Mouse (Mus musculus) intestine, embryonic 16.5 days (tissue): ENCODE measurements at regions not wholly inside any gene's neighbourhood (a gene's known extent, or its start where the extent isn't known, plus 50 kb on each side); places are given as distances from the start of the nearest gene placed in this dataset.
A peak's percentile ranks its signal among the peaks of the same experiment; 100 is the strongest.

Experiments used
- ATAC-seq: fragments of 200-750 bp; cut with Nextera tagmentation; 2 replicates; pipeline ENCODE4 v1.8.0; 2017; ENCODE audit warnings: moderate TSS enrichment, moderate library complexity
- H3K27ac ChIP-seq: fragments of 300-500 bp; sonication (generic); 2 replicates; pipeline ENCODE4 v1.5.1; 2014; ENCODE audit warnings: mild to moderate bottlenecking, low read length
- H3K27me3 ChIP-seq: fragments of 300-500 bp; sonication (generic); replicated peaks from 2 replicates; pipeline ENCODE4 v1.6.1; 2014; ENCODE audit warnings: low read length, control low read depth, mixed read lengths; ENCODE audit not compliant: control insufficient read depth, insufficient read depth
- H3K36me3 ChIP-seq: fragments of 300-500 bp; sonication (generic); 2 replicates; pipeline ENCODE4 v1.6.1; 2014; ENCODE audit warnings: low read length, control low read depth; ENCODE audit not compliant: control insufficient read depth, insufficient read depth
- H3K4me1 ChIP-seq: fragments of 300-500 bp; sonication (generic); 2 replicates; pipeline ENCODE4 v1.6.1; 2014; ENCODE audit warnings: low read length, control low read depth, mixed read lengths; ENCODE audit not compliant: control insufficient read depth, insufficient read depth
- H3K4me2 ChIP-seq: fragments of 300-500 bp; sonication (generic); 2 replicates; pipeline ENCODE4 v1.6.1; 2014; ENCODE audit warnings: low read depth, low read length, control low read depth
- H3K4me3 ChIP-seq: fragments of 300-500 bp; sonication (generic); 2 replicates; pipeline ENCODE4 v1.5.1; 2014; ENCODE audit warnings: mild to moderate bottlenecking, low read length
- H3K9ac ChIP-seq: fragments of 300-500 bp; sonication (generic); 2 replicates; pipeline ENCODE4 v1.6.1; 2014; ENCODE audit warnings: low read depth, low read length
- H3K9me3 ChIP-seq: fragments of 300-500 bp; sonication (generic); 2 replicates; pipeline ENCODE4 v1.6.1; 2016; ENCODE audit warnings: low read length, control low read depth; ENCODE audit not compliant: control insufficient read depth
- WGBS: fragments of 180-500 bp; shearing (Covaris S2); extraction: QIAGEN DNeasy Blood & Tissue Kit; methylation state at CpG from one replicate; pipeline ENCODE4 v1.1.7; 2014; 5-methylcytosine and 5-hydroxymethylcytosine counted together

- no peak overlapping the region for H3K9ac ChIP-seq
- no peaks in the 10 kb centered on the region for H3K36me3 ChIP-seq
Measured at GRCm38 (mm10) chr13:107663745-107664144, 380.5 kb upstream of the Smim15 start.

GRCm38 (mm10) chr13:107661414-107661813 is 382.8 kb upstream of the Smim15 start:
- no peaks in the 10 kb centered on the region for H3K9me3 ChIP-seq
- H3K4me2 ChIP-seq, result no peak overlapping the region
- ATAC-seq, result no peak
- H3K4me3 ChIP-seq, result no peak overlapping the region
- 0 out of 2 replicates have a peak, but pooled peaks cover 3% of the 10 kb centered on the region for H3K4me1 ChIP-seq
- H3K27me3 ChIP-seq, result no peaks in the 10 kb centered on the region
- 41% methylated on average over 5 of the region's 5 CpGs for WGBS
- H3K27ac ChIP-seq, result no peak overlapping the region
- no peaks in the 10 kb centered on the region for H3K36me3 ChIP-seq
- no peak overlapping the region for H3K9ac ChIP-seq

More at GRCm38 (mm10) chr13:107663745-107664144, 380.5 kb upstream of the Smim15 start:
- no peak overlapping the region for H3K27ac ChIP-seq
- H3K27me3 ChIP-seq, result no peaks in the 10 kb centered on the region
- H3K4me1 ChIP-seq, result 0 out of 2 replicates have a peak, but pooled peaks cover 3% of the 10 kb centered on the region
- ATAC-seq, result no peak
- no peaks in the 10 kb centered on the region for H3K9me3 ChIP-seq
- 43% methylated on average over 12 of the region's 12 CpGs for WGBS
- no peak overlapping the region for H3K4me2 ChIP-seq
- no peak overlapping the region for H3K4me3 ChIP-seq

- ATAC-seq, result 0 out of 2 replicates have a peak, but pooled peaks have one; percentile 58
- Histone ChIP-seq H3K36me3 (no peaks in the 10 kb centered on the region), H3K9ac (0 out of 2 replicates have a peak overlapping the region, but pooled peaks have one; percentile 11), H3K4me1 (peaks cover 6% of the 10 kb centered on the region), H3K9me3 (no peaks in the 10 kb centered on the region), H3K27me3 (peaks cover 17% of the 10 kb centered on the region), H3K4me3 (peak overlapping the region; percentile 37), H3K27ac (no peak overlapping the region), H3K4me2 (peak overlapping the region; percentile 57)
- 3% methylated on average over 27 of the region's 27 CpGs for WGBS
Measured at GRCm38 (mm10) chr13:107645865-107646645, 398.2 kb upstream of the Smim15 start.

GRCm38 (mm10) chr13:107645121-107645864 is 399.0 kb upstream of the Smim15 start:
- H3K9me3 ChIP-seq, result no peaks in the 10 kb centered on the region
- WGBS, result 7% methylated on average over 36 of the region's 36 CpGs
- peak overlapping the region; percentile 37 for H3K4me3 ChIP-seq
- H3K4me1 ChIP-seq, result peaks cover 6% of the 10 kb centered on the region
- H3K27ac ChIP-seq, result no peak overlapping the region
- ATAC-seq, result no peak
- peak overlapping the region; percentile 11; the same call in 1 of the 2 replicates for H3K9ac ChIP-seq
- H3K36me3 ChIP-seq, result no peaks in the 10 kb centered on the region
- H3K27me3 ChIP-seq, result peaks cover 17% of the 10 kb centered on the region
- peak overlapping the region; percentile 57 for H3K4me2 ChIP-seq

- Histone ChIP-seq H3K4me2 (peak overlapping the region; percentile 57), H3K36me3 (no peaks in the 10 kb centered on the region), H3K27me3 (peaks cover 17% of the 10 kb centered on the region), H3K27ac (no peak overlapping the region), H3K9ac (no peak overlapping the region), H3K4me1 (peaks cover 6% of the 10 kb centered on the region), H3K9me3 (no peaks in the 10 kb centered on the region), H3K4me3 (no peak overlapping the region)
- ATAC-seq, result no peak
- 43% methylated on average over 12 of the region's 12 CpGs for WGBS
Measured at GRCm38 (mm10) chr13:107644705-107645104, 399.5 kb upstream of the Smim15 start.

GRCm38 (mm10) chr13:107641926-107642657 is 402.2 kb upstream of the Smim15 start:
- 58% methylated on average over 14 of the region's 14 CpGs for WGBS
- ATAC-seq, result peak; percentile 55
- H3K4me1 ChIP-seq, result peaks cover 6% of the 10 kb centered on the region

GRCm38 (mm10) chr13:107639620-107640019 is 404.6 kb upstream of the Smim15 start:
- ATAC-seq, result no peak
- H3K4me2 ChIP-seq, result no peak overlapping the region
- no peaks in the 10 kb centered on the region for H3K9me3 ChIP-seq
- H3K36me3 ChIP-seq, result no peaks in the 10 kb centered on the region
- no peaks in the 10 kb centered on the region for H3K4me1 ChIP-seq
- peaks cover 4% of the 10 kb centered on the region; the same call in 1 of the 2 replicates for H3K27me3 ChIP-seq
- H3K9ac ChIP-seq, result no peak overlapping the region
- H3K4me3 ChIP-seq, result no peak overlapping the region
- 68% methylated on average over 4 of the region's 4 CpGs for WGBS
- H3K27ac ChIP-seq, result no peak overlapping the region

More at GRCm38 (mm10) chr13:107641926-107642657, 402.2 kb upstream of the Smim15 start:
- Histone ChIP-seq H3K27me3 (peaks cover 15% of the 10 kb centered on the region), H3K36me3 (no peaks in the 10 kb centered on the region), H3K27ac (no peak overlapping the region), H3K4me2 (no peak overlapping the region), H3K4me3 (no peak overlapping the region), H3K9ac (no peak overlapping the region), H3K9me3 (no peaks in the 10 kb centered on the region)

GRCm38 (mm10) chr13:107637269-107637668 is 407.0 kb upstream of the Smim15 start:
- H3K4me1 ChIP-seq, result no peaks in the 10 kb centered on the region
- H3K27me3 ChIP-seq, result no peaks in the 10 kb centered on the region
- H3K4me3 ChIP-seq, result no peak overlapping the region
- no peaks in the 10 kb centered on the region for H3K36me3 ChIP-seq
- no peak overlapping the region for H3K4me2 ChIP-seq
- no peak overlapping the region for H3K27ac ChIP-seq
- ATAC-seq, result no peak
- WGBS, result 92% methylated on average over 5 of the region's 5 CpGs
- H3K9ac ChIP-seq, result no peak overlapping the region
- H3K9me3 ChIP-seq, result no peaks in the 10 kb centered on the region

- ATAC-seq, result no peak
- no peaks in the 10 kb centered on the region for H3K36me3 ChIP-seq
- H3K27ac ChIP-seq, result no peak overlapping the region
- no peak overlapping the region for H3K4me2 ChIP-seq
- no peaks in the 10 kb centered on the region for H3K4me1 ChIP-seq
- H3K9me3 ChIP-seq, result no peaks in the 10 kb centered on the region
- no peak overlapping the region for H3K9ac ChIP-seq
- H3K27me3 ChIP-seq, result no peaks in the 10 kb centered on the region
- no peak overlapping the region for H3K4me3 ChIP-seq
- WGBS, result 66% methylated on average over 5 of the region's 5 CpGs
Measured at GRCm38 (mm10) chr13:107635114-107635513, 409.1 kb upstream of the Smim15 start.
